Mouse (Mus musculus): ENCODE measurements at regions not wholly inside any gene's neighbourhood (a gene's known extent, or its start where the extent isn't known, plus 50 kb on each side); places are given as distances from the start of the nearest gene placed in this dataset.
"Not testable (repeated sequence)": the region's sequence is repeated elsewhere in the genome, so short reads cannot be mapped to it uniquely, and the experiment has no call there.

DNA sequence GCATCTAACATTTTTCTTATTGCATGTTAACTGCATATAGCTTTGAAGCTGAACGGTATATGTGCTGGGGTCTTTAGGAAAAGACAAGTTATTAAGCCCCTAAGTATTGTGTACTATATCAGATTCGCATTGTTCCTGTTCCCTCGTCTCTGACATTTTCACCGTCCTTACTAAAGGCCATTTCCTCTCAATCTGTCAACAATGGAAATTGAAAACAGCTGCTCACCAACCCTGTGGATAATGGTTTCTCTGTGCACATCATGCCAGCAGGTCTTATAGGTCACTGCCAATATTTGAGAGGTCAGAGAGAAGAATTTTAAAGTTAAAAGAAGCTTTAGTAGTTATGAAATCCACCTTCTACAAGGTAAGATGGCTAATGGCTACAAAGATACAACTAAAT is 797.4 kb upstream of the Impad1 start:
- DNase-seq (ENCODE audit: low spot score in 2 of 2): no peak
- intact Hi-C loops (cut with DNase I): no loop called here

DNA sequence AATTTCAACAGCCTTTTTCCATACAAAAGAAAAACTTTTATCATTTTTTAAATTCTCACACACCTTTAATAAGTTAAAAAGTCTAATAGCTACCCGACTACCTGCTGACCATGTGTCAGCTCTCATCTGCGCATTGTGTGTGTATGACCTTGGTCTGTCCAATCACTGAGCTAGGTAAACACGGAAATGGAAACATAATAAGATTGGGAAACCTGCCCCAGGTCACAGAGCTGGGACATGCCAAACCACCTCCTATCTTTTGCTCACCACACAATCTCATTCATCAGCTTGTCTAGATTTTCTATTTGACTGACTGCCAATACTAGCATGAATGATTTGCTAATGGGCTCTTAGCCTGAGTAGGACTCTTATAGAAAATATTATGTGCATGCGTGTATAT is 794.3 kb upstream of the Impad1 start:
- no peak for DNase-seq (ENCODE audit: low spot score in 2 of 2)
- intact Hi-C loops (cut with DNase I): no loop called here

GRCm38 (mm10) chr4:5585205-5585604 is 792.0 kb upstream of the Impad1 start:
- DNase-seq (ENCODE audit: low spot score in 2 of 2): no peak
- intact Hi-C loops (cut with DNase I): no loop called here

- intact Hi-C loops (cut with DNase I): no loop called here
- peak in 1 of 2 experiments; percentile 23 for DNase-seq (ENCODE audit: low spot score in 2 of 2)
Measured at GRCm38 (mm10) chr4:5583989-5584677, 791.0 kb upstream of the Impad1 start.

GRCm38 (mm10) chr4:5568076-5568475 is 774.9 kb upstream of the Impad1 start:
- DNase-seq (ENCODE audit: low spot score in 2 of 2): no peak
- intact Hi-C loops (cut with DNase I): no loop called here

DNA sequence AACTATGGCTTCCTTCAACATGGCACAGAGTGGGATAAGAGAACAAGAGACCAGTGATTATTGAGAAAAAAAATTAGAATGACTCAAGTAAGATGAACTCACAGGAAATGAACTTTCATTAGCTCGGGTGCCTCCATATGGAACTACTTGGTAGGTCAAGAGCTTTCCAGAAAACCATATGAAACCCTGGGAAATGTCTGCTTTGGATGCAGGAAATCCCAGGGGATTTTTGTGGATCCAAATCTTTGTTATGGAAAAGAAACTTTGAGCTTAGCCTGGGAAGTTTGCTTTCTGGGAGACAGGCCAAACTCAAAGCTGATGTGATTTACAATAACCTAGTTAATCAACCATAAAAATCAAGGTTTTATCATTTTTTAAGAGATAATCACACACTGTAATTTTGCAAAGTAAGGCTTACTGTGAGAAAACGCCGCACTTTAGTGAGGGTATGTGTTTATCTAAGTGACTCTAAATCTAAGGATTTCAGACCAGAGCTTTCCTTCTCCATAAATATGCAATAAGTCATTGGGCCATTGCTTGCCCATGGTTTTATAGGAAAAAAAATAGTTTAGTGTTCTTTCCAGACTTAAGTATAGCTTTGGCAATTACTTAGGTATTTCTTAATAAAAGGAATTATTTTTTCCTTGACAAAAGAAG is 767.0 kb upstream of the Impad1 start:
- intact Hi-C loops (cut with DNase I): no loop called here
- DNase-seq (ENCODE audit: low spot score in 2 of 2): no peak

- no peak for DNase-seq (ENCODE audit: low spot score in 2 of 2)
- intact Hi-C loops (cut with DNase I): no loop called here
Measured at GRCm38 (mm10) chr4:5540155-5540554, 747.0 kb upstream of the Impad1 start.

DNA sequence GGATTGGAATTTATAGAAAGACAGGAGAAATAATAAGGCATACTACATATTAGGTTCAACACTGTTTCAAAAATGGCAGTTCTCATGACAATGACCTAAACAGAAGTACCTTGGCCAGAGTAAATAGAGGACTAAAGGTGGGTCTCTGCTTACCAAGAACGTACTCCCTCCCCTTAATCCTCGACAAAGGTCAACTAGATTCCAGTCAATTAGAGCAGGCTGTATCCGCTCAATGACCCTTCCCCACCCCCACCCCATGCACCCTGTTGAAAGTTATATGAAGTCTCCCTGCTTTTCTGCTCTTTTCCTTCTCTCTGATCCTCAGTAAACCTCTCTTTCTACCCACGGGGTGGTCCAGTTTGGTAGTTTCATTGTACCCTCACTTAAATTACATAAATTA is 737.3 kb upstream of the Impad1 start:
- no peak for DNase-seq (ENCODE audit: low spot score in 2 of 2)
- intact Hi-C loops (cut with DNase I): no loop called here

DNA sequence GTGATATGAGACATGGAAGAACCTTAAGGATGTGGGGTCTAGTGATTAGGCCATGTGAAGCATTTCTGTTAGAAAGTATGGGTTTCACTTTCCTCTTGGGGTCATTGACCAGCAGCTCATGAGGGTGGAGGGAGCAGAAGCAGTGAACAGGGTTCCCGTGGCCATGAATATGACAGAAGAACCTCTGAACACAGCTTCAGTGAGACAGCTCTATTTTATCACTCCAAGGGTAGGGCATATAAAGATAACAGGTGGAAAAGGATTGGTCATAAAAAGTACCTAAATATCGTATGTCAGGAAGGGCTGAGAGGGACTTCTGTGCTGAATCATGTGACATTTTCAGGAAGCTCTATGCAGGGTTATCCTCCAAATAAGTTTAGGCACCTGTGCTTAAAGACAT is 725.4 kb upstream of the Impad1 start:
- intact Hi-C loops (cut with DNase I): no loop called here
- no peak for DNase-seq (ENCODE audit: low spot score in 2 of 2)

DNA sequence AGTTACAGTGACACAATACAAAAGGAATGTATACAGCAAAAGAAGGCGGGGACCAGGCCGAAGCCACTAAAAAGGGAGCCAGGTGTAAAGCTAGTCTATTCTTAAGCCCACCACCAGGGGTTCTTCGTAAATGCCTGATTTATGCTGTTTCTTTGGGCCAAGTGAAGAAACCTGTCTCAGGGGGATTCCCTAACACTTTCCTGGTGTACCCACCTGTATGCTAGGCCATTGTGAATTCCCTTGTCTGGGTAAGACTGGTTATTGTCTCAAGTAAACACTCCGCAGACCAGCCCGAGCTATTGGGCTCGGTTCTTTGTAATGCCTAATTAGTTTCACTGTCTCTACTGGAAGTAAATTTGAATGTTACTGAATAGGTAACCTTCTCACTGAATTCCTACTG is 722.3 kb upstream of the Impad1 start:
- DNase-seq (ENCODE audit: low spot score in 2 of 2); intact Hi-C loops (cut with DNase I): not testable (repeated sequence)

- DNase-seq (ENCODE audit: low spot score in 2 of 2): no peak
- intact Hi-C loops (cut with DNase I): no loop called here
Measured at GRCm38 (mm10) chr4:5511743-5512142, 718.6 kb upstream of the Impad1 start.

DNA sequence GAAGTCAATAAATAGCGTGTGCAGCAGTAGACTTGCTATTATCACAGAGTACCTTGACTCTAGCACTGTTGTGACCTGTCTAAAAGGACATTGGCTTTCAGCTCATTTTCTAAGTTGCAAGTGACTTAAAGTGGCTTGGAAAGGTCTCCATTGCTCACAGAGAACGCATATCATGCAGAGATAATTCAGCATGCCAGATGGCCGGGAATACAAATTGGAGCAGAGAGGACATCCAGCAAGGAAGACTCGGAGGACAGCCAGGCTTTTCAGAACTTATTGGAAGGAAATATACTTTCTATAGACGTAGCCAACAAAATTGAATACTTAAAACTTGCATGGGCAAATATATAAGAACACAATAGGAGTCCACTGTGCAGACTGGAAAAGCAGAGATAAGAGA is 716.2 kb upstream of the Impad1 start:
- intact Hi-C loops (cut with DNase I): loop anchor here (5.0 kb wide), 1 partner anchor 893 kb away; no protein-coding TSS in a partner anchor
- DNase-seq (ENCODE audit: low spot score in 2 of 2): peak in 1 of 2 experiments; percentile 11

- intact Hi-C loops (cut with DNase I): no loop called here
- no peak for DNase-seq (ENCODE audit: low spot score in 2 of 2)
Measured at GRCm38 (mm10) chr4:5495012-5495411, 701.9 kb upstream of the Impad1 start.

DNA sequence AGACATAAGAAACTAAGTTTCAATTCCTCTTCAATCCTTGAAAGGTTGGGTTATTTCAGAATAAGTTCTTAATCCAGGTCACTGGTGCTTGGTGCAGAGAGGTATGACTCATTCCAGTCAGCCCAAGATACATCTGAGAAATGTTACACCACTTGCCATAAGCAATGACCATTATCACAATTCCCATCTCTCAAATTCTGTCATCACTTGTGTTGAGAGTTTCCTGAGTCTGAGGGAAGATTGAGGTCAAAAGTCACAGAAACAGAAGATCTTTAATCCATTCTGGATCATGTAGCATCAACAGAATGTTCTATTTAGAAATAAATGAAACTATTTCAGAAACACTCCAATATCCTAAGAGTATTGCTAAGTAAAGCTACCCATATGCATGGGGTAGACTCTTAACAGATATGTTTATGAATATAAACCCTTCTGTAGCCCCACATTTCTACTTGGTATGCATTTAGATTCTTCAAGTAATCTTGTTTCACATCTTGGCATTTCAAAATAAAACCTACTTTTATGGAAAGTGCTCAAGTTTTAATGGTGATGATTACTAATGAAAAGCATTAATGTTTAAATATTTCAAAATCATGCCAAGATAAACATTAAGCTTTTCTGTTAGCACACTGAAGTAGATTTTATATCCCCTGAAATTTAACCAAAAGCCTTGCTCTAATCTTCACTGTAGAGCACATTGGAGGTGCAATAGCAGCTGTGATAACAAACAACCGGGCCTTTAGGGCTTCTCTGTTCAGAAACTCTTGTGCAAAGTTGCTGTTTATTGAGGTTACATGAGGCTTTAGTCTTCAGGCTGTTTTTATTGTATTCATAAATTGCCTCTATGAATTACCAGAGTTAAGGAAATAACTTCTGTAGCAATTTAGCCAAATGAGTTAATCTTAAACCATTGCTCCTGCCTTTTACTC is 701.2 kb upstream of the Impad1 start:
- intact Hi-C loops (cut with DNase I): no loop called here
- no peak for DNase-seq (ENCODE audit: low spot score in 2 of 2)

- no peak for DNase-seq (ENCODE audit: low spot score in 2 of 2)
- intact Hi-C loops (cut with DNase I): no loop called here
Measured at GRCm38 (mm10) chr4:5486786-5487185, 693.6 kb upstream of the Impad1 start.

GRCm38 (mm10) chr4:5471891-5472558 is 678.9 kb upstream of the Impad1 start:
- intact Hi-C loops (cut with DNase I): no loop called here

GRCm38 (mm10) chr4:5459028-5459695 is 666.0 kb upstream of the Impad1 start:
- no peak for DNase-seq (ENCODE audit: low spot score in 2 of 2)
- intact Hi-C loops (cut with DNase I): no loop called here

More at GRCm38 (mm10) chr4:5471891-5472558, 678.9 kb upstream of the Impad1 start:
- no peak for DNase-seq (ENCODE audit: low spot score in 2 of 2)

GRCm38 (mm10) chr4:5450417-5450816 is 657.3 kb upstream of the Impad1 start:
- DNase-seq (ENCODE audit: low spot score in 2 of 2): no peak
- intact Hi-C loops (cut with DNase I): no loop called here

DNA sequence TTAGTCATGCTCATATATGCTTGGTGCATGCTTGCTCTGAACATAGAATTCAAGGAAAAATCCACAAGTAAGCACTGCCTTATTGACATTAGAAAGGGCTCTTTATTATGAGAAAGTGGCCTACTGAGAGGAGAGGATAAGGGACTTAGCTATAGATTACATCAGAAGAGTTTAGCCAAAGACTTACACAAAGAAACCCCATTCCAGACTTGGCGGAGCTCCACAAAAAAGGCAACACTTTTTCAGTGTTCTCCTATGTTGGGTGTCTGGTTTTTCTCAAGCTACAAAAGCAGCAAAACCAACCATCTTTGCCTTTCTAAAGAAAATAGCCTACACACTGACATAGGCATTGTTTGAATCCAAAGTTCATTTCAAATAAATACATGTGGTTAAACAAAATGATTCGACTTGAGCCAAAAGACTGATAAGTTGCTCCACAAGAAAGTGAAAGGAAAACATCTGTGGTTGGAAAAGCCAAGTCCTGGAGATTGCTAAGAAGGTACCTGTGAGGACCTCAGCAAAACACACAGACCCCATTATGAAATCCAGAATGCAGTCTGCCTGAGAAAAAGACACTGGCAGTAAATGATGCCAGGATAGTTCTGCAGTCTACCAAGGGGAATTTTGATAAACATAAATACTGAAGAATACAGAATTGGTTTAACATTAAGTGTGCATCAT is 648.3 kb upstream of the Impad1 start:
- intact Hi-C loops (cut with DNase I): no loop called here
- DNase-seq (ENCODE audit: low spot score in 2 of 2): no peak
